Mouse (Mus musculus): ENCODE measurements at regions not wholly inside any gene's neighbourhood (a gene's known extent, or its start where the extent isn't known, plus 50 kb on each side); places are given as distances from the start of the nearest gene placed in this dataset.

GRCm38 (mm10) chr11:7506421-7506945 is 292.8 kb upstream of the Igfbp3 start:
- no peak overlapping the region for H3ac ChIP-seq (ENCODE audit: control insufficient read depth, insufficient read length)
- no peak overlapping the region for H3K4me2 ChIP-seq (ENCODE audit: low read depth)
- no peaks in the 10 kb centered on the region for H3K79me2 ChIP-seq (ENCODE audit: control insufficient read depth, insufficient read depth)
- no peaks in the 10 kb centered on the region for H3K27me3 ChIP-seq (ENCODE audit: control insufficient read depth, insufficient read depth, insufficient read length)
- H3K4me3 ChIP-seq: no peak overlapping the region
- no peaks in the 10 kb centered on the region for H3K36me3 ChIP-seq (ENCODE audit: control insufficient read depth, insufficient read depth)
- no peak for TF ChIP-seq MAX (IDR thresholded peaks at IDR 0.05; ENCODE audit: low read depth)
- TF ChIP-seq MYOG (IDR thresholded peaks at IDR 0.05; ENCODE audit: control insufficient read depth in 1 of 3, insufficient read depth in 1 of 3, insufficient read length in 2 of 3, low read depth in 2 of 3): no peak
- TF ChIP-seq MYOD1 (IDR thresholded peaks at IDR 0.05; ENCODE audit: control insufficient read depth in 1 of 3, insufficient read length in 2 of 3, low read depth in 2 of 3): no peak
- TF ChIP-seq TCF3 (IDR thresholded peaks at IDR 0.05; ENCODE audit: insufficient read length, low read depth): no peak
- TF ChIP-seq TCF12 (IDR thresholded peaks at IDR 0.05; ENCODE audit: insufficient read depth, poor library complexity, severe bottlenecking): no peak
- TF ChIP-seq REST (IDR thresholded peaks at IDR 0.05; ENCODE audit: insufficient read depth, insufficient read length): no peak
- no peak for TF ChIP-seq POLR2AphosphoS2 (IDR thresholded peaks at IDR 0.05; ENCODE audit: insufficient read length, low read depth)
- no peak for TF ChIP-seq POLR2A (IDR thresholded peaks at IDR 0.05; ENCODE audit: insufficient read length, low read depth)
- no peak for TF ChIP-seq CEBPB (IDR thresholded peaks at IDR 0.05; ENCODE audit: insufficient read depth, poor library complexity, severe bottlenecking)
- no peak for TF ChIP-seq USF1 (IDR thresholded peaks at IDR 0.05; ENCODE audit: low read depth)
- TF ChIP-seq SRF (IDR thresholded peaks at IDR 0.05; ENCODE audit: control insufficient read depth, insufficient read length, low read depth): no peak
- no peak for TF ChIP-seq E2F4 (IDR thresholded peaks at IDR 0.05; ENCODE audit: insufficient read depth)

- no peak overlapping the region for H3ac ChIP-seq (ENCODE audit: control insufficient read depth, insufficient read length)
- H3K4me2 ChIP-seq (ENCODE audit: low read depth): no peak overlapping the region
- no peak for TF ChIP-seq USF1 (IDR thresholded peaks at IDR 0.05; ENCODE audit: low read depth)
- no peak for TF ChIP-seq MYOG (IDR thresholded peaks at IDR 0.05; ENCODE audit: control insufficient read depth in 1 of 3, insufficient read depth in 1 of 3, insufficient read length in 2 of 3, low read depth in 2 of 3)
- TF ChIP-seq TCF12 (IDR thresholded peaks at IDR 0.05; ENCODE audit: insufficient read depth, poor library complexity, severe bottlenecking): no peak
- TF ChIP-seq SRF (IDR thresholded peaks at IDR 0.05; ENCODE audit: control insufficient read depth, insufficient read length, low read depth): no peak
- TF ChIP-seq REST (IDR thresholded peaks at IDR 0.05; ENCODE audit: insufficient read depth, insufficient read length): no peak
- TF ChIP-seq CEBPB (IDR thresholded peaks at IDR 0.05; ENCODE audit: insufficient read depth, poor library complexity, severe bottlenecking): no peak
- no peak overlapping the region for H3K4me3 ChIP-seq
- no peaks in the 10 kb centered on the region for H3K36me3 ChIP-seq (ENCODE audit: control insufficient read depth, insufficient read depth)
- H3K27me3 ChIP-seq (ENCODE audit: control insufficient read depth, insufficient read depth, insufficient read length): no peaks in the 10 kb centered on the region
- H3K79me2 ChIP-seq (ENCODE audit: control insufficient read depth, insufficient read depth): no peaks in the 10 kb centered on the region
Measured at GRCm38 (mm10) chr11:7504651-7505321, 291.1 kb upstream of the Igfbp3 start.

GRCm38 (mm10) chr11:7502679-7503078 is 289.0 kb upstream of the Igfbp3 start:
- Histone ChIP-seq H3K4me2 (ENCODE audit: low read depth) (no peak overlapping the region), H3K36me3 (ENCODE audit: control insufficient read depth, insufficient read depth) (no peaks in the 10 kb centered on the region), H3K79me2 (ENCODE audit: control insufficient read depth, insufficient read depth) (no peaks in the 10 kb centered on the region), H3K27me3 (ENCODE audit: control insufficient read depth, insufficient read depth, insufficient read length) (no peaks in the 10 kb centered on the region), H3K4me3 (no peak overlapping the region), H3ac (ENCODE audit: control insufficient read depth, insufficient read length) (no peak overlapping the region)
- TF ChIP-seq TCF12 (IDR thresholded peaks at IDR 0.05; ENCODE audit: insufficient read depth, poor library complexity, severe bottlenecking): no peak
- no peak for TF ChIP-seq TCF3 (IDR thresholded peaks at IDR 0.05; ENCODE audit: insufficient read length, low read depth)
- TF ChIP-seq SRF (IDR thresholded peaks at IDR 0.05; ENCODE audit: control insufficient read depth, insufficient read length, low read depth): no peak
- TF ChIP-seq USF1 (IDR thresholded peaks at IDR 0.05; ENCODE audit: low read depth): no peak
- no peak for TF ChIP-seq POLR2AphosphoS2 (IDR thresholded peaks at IDR 0.05; ENCODE audit: insufficient read length, low read depth)
- TF ChIP-seq MYOD1 (IDR thresholded peaks at IDR 0.05; ENCODE audit: control insufficient read depth in 1 of 3, insufficient read length in 2 of 3, low read depth in 2 of 3): no peak
- TF ChIP-seq POLR2A (IDR thresholded peaks at IDR 0.05; ENCODE audit: insufficient read length, low read depth): no peak
- TF ChIP-seq E2F4 (IDR thresholded peaks at IDR 0.05; ENCODE audit: insufficient read depth): no peak
- TF ChIP-seq MYOG (IDR thresholded peaks at IDR 0.05; ENCODE audit: control insufficient read depth in 1 of 3, insufficient read depth in 1 of 3, insufficient read length in 2 of 3, low read depth in 2 of 3): no peak
- TF ChIP-seq MAX (IDR thresholded peaks at IDR 0.05; ENCODE audit: low read depth): no peak
- no peak for TF ChIP-seq REST (IDR thresholded peaks at IDR 0.05; ENCODE audit: insufficient read depth, insufficient read length)
- no peak for TF ChIP-seq CEBPB (IDR thresholded peaks at IDR 0.05; ENCODE audit: insufficient read depth, poor library complexity, severe bottlenecking)

GRCm38 (mm10) chr11:7502045-7502444 is 288.3 kb upstream of the Igfbp3 start:
- Histone ChIP-seq H3ac (ENCODE audit: control insufficient read depth, insufficient read length) (no peak overlapping the region), H3K79me2 (ENCODE audit: control insufficient read depth, insufficient read depth) (no peaks in the 10 kb centered on the region), H3K4me3 (no peak overlapping the region), H3K4me2 (ENCODE audit: low read depth) (no peak overlapping the region), H3K36me3 (ENCODE audit: control insufficient read depth, insufficient read depth) (no peaks in the 10 kb centered on the region), H3K27me3 (ENCODE audit: control insufficient read depth, insufficient read depth, insufficient read length) (no peaks in the 10 kb centered on the region)
- no peak for TF ChIP-seq E2F4 (IDR thresholded peaks at IDR 0.05; ENCODE audit: insufficient read depth)
- TF ChIP-seq POLR2AphosphoS2 (IDR thresholded peaks at IDR 0.05; ENCODE audit: insufficient read length, low read depth): no peak
- no peak for TF ChIP-seq TCF12 (IDR thresholded peaks at IDR 0.05; ENCODE audit: insufficient read depth, poor library complexity, severe bottlenecking)

- H3ac ChIP-seq (ENCODE audit: control insufficient read depth, insufficient read length): no peak overlapping the region
- no peaks in the 10 kb centered on the region for H3K27me3 ChIP-seq (ENCODE audit: control insufficient read depth, insufficient read depth, insufficient read length)
- no peak overlapping the region for H3K4me3 ChIP-seq
- no peaks in the 10 kb centered on the region for H3K36me3 ChIP-seq (ENCODE audit: control insufficient read depth, insufficient read depth)
- no peak overlapping the region for H3K4me2 ChIP-seq (ENCODE audit: low read depth)
- no peaks in the 10 kb centered on the region for H3K79me2 ChIP-seq (ENCODE audit: control insufficient read depth, insufficient read depth)
- TF ChIP-seq TCF3 (IDR thresholded peaks at IDR 0.05; ENCODE audit: insufficient read length, low read depth) (no peak), MAX (IDR thresholded peaks at IDR 0.05; ENCODE audit: low read depth) (no peak), TCF12 (IDR thresholded peaks at IDR 0.05; ENCODE audit: insufficient read depth, poor library complexity, severe bottlenecking) (no peak), E2F4 (IDR thresholded peaks at IDR 0.05; ENCODE audit: insufficient read depth) (no peak), CEBPB (IDR thresholded peaks at IDR 0.05; ENCODE audit: insufficient read depth, poor library complexity, severe bottlenecking) (no peak), MYOG (IDR thresholded peaks at IDR 0.05; ENCODE audit: control insufficient read depth in 1 of 3, insufficient read depth in 1 of 3, insufficient read length in 2 of 3, low read depth in 2 of 3) (no peak), POLR2A (IDR thresholded peaks at IDR 0.05; ENCODE audit: insufficient read length, low read depth) (no peak), REST (IDR thresholded peaks at IDR 0.05; ENCODE audit: insufficient read depth, insufficient read length) (no peak), POLR2AphosphoS2 (IDR thresholded peaks at IDR 0.05; ENCODE audit: insufficient read length, low read depth) (no peak), SRF (IDR thresholded peaks at IDR 0.05; ENCODE audit: control insufficient read depth, insufficient read length, low read depth) (no peak), MYOD1 (IDR thresholded peaks at IDR 0.05; ENCODE audit: control insufficient read depth in 1 of 3, insufficient read length in 2 of 3, low read depth in 2 of 3) (no peak)
Measured at GRCm38 (mm10) chr11:7497803-7498202, 284.1 kb upstream of the Igfbp3 start.
